Mouse (Mus musculus) layer of hippocampus, adult 9-10 months (tissue): ENCODE results near the gene Snx25.

Experiments
- DNase-seq: peaks from one replicate; pipeline ENCODE4 v3.0.0; 2022; ENCODE audit warnings: low spot score

The Snx25 gene

DNA sequence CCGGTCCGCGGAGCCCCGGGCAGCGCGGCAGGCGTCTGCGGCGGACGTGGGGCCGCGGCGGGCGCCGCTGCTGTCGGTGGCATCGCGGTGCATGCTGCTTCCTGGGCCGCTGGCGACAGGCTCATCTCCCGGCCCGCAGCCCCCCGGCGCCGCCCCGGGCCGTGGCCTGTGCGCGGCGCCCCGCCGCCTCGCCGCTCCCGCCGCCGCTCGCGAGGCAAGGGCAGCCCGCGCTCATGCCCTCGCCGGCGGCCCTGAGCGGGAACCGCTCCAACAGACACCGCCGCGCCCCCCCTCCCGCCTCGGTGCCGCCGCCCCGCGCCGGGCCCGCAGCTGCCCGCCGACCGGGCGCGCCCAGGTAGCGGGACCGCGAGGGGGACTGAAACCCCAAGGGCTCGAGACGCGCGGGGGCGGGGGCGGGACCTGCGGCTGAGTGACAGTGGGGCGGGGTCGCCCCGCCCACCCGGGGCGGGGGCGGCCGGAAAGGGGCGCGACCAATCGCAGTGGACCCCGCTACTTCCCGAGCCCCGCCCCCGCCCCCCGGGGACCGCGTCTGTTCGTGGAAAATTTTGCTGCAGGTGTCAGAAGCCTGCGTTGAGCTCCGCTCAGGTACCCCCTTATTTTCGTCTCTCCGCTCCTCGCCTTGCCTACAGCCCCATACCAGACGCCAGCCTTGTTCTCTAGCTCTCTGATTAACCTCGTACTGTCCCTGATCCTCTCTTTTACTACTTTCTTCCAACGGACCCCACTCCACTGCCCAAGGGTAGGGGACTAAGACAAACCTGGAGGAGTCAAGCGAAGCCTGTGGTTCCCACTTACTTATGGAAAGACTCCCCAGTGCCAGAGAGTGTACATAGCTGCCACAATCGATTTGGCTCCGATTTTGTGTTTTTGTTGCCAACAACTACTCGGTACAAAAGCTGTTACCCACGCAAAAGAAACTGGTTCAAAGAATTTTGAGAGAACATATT, at the start of gene Snx25:
Gene Snx25 (minus strand): TSS at position 96 of the 968 bp plus-strand sequence.
- DNase-seq: no peak

DNA sequence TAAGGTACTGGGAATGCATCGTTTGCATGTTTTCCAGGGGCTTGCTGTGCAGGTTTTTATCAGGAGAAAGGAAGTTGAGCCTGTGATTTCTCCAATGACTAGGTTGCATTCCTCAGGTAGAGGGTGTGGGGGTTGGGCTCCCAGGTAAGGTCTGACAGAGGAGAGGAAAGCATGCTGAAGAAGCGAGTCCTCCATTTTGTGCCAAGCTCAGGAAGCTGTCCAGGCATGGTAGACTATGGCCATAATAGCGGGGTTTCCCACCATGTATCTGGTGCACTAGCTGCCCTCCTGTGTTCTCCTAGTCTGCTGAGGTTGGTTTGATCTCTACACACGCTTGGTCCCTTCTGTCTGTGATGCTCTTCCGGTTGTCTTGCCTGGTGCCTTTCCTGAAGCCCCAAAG, 45.7 kb upstream of the Snx25 start:
- no peak for DNase-seq

DNA sequence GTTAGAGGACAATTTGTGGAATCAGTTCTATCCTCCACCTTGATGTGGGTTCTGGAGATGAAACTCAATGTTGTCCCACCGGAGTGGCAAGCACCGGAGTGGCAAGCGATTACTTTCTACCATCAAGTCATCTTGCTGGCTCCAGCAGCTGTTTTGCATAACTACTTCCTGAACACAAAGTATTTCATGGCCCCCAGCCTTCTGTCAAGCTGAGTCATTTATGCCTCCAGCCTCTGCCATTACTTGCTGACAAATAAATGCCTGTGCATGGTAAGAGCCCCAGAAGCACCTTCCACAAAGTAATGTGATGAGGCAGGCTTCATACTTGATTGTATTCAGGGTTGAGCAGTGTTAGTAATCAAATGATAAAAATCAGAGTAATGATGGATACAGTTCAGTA, 44.9 kb upstream of the Snx25 start:
- no peak for DNase-seq

DNA sequence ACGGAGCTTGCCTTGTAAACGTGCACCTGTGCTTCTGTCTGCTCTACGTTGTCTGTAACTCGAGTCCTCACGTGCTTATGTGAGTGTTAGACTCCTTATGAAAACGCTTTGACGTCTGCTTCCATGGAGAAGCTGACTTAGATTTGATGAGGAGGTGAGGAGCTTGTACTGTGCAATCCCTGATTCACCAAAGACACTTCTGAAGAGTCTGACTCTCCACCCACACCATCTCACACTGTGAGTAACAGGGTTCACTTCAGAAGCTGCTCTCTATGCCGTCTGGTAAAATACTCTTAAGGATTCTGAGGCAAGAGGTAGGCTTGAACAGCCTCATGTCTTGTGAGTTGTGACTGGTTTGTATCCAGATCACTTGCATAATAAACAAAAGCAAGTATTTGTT, 41.1 kb upstream of the Snx25 start:
- no peak for DNase-seq

DNA sequence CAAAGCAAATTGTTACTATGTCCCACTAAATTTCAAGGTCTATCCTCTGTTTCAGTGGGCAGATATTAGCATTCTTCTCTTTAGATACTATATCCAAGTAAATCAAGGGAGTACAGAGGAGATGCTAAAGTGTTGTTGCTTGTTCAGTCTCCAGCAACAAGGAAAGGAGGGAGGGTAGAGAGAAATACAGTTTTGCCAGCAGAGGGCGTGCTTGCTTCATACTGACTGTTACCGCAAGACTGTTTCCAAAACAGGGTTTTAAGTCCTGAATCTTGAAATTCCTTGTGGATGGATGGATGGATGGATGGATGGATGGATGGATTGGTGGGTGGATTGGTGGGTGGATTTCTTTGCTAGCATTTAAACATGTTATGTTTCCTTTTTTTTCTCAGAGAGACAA, 33.4 kb upstream of the Snx25 start:
- no peak for DNase-seq

DNA sequence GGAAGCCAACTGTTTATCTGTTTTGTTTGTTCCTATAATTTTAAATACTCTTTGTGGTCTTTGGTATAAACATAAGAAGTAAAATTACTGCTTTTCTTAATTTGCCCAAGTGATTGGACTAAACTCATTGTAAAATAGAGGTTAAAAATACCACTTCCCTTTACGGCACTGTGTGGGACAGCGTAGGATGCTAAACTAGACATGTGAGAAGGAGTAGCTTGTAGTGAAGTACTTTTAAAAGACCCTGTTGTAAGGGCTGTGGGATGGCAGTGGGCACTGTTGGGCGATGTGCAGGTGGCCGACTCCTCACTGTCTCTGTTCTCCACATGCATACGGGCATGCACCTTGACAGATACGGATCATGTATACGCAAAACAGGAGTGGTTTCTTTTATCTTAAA, 28.2 kb upstream of the Snx25 start:
- DNase-seq: no peak

DNA sequence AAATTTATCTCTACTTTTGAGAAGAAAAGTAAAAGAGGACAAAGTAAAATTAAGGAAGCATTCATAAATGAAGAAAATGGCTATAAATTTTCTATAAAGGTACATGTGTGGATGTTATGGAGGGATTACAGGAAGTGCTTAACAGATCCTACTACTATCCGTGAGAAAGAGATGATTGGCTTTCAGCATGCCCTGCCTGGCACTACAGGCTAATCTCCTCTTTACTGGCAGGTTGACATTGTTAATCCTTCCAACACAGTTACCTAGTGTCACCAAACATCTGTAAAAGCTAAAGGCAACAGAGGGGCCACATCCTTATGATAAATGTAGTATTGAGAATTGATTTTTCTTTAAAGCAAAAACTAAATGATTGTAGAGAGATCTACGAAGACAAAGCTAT, 21.7 kb upstream of the Snx25 start:
- no peak for DNase-seq

DNA sequence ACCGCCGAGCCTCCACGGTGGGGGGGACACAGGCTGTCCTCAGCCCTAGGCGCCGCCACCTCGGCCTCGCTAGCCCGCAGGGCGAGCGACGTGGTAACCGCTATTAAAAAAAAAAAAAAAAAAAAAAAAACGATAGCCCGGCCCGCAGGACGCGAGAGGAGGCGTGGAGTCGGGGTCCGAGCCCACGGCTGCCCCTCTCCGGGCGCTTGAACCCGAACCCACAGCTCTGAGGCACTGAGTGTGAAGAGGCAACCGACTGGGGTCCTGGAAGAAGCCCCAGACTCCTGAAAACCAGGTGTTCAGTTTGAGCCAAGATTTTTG, 11.9 kb upstream of the Snx25 start:
- DNase-seq: no peak

DNA sequence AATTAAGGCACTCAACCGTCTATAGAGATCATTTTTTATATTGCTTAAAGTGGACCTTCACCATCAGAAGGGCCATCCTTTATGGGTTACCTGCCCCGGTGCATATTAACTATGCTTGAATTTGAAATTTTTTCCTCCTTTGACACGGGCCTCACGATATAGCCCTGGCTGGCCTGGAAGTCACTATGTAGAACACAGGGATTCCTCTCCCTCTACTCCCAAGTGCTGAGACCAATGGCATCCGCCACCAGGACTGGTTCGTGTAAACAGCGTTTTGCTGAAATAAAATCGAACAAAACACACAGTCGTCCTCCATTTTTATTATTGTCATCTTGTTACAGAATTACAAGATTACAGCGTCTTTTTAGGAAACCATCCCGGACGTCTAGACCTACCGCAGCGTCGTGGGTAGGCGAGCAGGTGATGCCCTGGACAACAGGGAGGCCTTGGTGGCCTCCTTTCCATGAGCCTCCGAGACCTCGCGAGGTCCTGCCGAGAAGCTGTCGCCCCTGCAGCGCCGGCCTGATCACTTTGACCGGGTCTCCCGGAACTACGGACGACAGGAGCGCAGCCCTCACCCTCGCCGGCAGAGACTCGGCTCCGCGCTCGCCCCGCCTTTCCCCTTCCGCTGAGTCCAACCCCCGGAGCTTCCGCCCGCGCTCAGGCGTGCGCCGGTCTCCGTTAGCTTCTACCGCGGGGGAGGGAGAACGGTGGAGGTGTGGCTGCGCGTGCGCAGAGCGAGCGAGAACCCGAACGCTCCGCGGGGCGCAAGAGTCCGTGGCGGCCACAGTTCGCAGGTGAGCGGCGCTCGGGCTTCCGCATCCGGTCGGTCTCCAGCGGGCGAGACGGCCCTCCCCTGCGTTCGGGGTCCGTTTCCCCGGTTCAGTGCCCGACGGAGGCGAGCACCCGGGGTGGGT, 11.3 kb upstream of the Snx25 start:
- peak; percentile 81 for DNase-seq

DNA sequence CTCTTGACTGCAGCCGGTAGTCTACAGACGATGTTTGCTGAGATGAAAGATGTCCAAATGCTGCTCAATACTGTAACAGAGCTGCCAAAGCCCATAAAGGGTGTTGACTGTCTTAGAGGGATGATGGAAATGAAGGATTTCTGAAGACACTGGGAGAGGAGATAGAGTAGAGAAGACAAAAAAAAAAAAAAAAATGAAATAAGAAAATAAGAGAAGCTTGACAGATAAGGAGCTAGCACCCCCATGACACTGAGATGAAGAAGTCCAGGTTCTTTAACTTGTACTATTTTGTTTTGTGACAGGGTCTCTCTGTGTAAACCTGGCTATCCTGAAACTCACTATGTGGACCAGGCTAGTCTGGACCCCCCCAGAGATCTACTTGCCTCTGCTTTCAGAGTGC, 1.1 kb upstream of the Snx25 start:
- no peak for DNase-seq

DNA sequence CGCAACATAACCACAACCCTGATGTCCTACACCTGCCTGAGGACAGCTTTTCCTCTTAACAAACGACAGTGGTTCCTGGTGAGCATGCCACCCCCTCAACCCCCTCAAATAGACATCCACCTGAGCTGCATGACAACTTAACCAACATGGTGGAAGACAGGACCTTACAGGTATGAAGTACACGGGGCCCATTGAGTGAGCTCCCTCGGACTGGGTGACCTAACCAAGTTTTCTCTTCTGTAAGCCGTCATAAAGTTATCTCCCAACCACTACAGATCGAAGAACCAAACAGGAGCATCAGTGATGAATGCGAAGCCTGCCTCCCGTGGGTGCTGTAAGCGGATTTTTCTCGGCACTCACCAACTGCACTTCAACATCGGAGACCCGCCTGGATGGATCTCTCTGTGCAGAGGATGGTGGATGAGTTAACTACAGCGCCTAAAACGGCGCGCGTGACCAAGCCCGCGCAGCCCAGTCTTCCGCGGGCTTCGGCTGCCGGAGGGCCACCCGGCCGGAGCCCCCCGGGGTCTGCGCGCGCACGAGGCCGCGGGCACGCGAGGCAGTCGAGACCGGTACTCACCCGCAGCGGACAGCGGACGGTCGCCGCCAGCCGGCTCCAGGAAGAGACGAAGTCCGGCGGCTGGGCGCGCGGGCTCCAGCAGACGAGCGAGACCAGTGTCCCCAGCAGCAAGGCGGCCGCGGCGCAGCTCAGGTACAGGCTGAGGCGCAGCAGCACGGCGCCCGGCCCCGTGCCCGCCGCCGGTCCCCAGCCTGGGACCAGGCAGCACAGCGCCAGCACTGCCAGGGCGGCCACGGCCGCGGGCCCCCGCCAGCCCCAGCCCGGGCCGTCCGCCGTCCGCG, 527 bp downstream of the Snx25 start, which contains the start of gene Cfap97:
Gene Cfap97 (plus strand): TSS at position 570 of the 861 bp plus-strand sequence.
- no peak for DNase-seq

DNA sequence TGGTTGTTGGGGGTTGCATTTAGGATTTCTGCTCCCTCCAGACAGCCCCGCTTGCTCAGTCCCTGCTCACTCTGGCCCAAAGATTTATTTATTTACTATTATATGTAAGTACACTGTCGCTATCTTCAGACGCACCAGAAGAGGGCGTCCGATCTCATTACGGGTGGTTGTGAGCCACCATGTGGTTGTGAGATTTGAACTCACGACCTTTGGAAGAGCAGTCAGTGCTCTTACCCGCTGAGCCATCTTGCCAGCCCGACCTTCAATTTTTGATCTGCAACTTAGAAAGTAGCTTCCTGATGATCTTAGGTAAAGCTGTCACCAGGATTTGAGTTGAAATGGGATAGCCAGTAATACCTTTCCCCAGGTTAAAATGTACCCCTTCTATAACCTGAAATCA, 2.2 kb downstream of the Snx25 start:
- no peak for DNase-seq

DNA sequence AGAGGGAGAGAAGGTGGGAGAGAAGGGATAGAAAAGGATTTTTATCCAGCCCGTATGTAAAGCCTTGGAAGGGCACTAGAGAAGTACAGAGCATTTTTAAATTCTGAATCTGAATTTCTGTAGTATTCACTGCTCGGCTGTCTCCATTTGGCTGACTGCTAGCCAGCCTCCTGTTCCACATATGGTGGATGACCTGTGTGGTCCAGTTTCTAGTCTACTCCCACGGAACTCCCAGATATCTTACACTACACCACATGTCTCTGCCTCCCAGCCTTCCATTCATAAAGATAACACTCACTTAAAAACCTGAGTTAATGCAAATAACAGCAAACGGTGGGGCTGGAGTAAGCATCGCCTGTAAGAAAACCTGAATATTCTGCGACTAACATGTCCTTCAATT, 2.7 kb downstream of the Snx25 start:
- no peak for DNase-seq

DNA sequence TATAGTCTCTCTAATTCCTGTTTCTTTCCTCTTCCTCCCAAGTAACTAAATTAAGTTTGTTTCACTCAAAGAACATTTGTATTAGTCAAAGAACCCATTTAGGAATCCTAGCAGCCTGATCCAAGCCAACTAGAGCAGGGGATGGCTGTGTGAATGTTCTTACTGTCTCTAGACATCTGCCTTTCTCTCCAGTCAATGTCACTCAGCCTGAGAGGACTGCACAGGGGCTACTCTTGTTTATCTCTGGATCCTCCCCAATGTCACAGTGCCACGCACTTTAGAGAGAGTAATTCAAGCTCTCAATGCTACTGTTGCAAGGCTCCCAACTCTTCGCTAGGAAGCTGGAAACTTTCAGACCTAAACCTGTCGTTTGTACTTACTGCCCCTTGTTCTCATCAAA, 5.8 kb downstream of the Snx25 start:
- DNase-seq: no peak

DNA sequence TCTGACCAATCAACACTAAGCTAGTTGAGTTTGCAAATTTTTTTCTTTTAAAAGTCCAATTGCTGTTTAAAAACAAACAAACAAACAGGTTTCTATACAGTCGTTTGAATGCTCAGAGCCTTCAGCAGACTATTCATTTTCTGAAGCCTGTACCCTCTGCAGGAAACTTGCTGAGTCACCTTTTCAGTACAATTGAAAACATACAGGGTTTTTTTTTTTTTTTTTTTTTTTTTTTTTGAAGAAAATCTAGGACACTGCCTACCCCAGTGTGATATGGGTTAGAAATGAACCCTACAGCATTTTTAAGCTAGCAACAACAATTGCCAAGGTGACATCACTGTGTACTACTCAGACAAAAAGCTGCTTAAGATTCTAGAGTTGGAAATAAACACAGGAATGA, 8.0 kb downstream of the Snx25 start:
- DNase-seq: no peak

DNA sequence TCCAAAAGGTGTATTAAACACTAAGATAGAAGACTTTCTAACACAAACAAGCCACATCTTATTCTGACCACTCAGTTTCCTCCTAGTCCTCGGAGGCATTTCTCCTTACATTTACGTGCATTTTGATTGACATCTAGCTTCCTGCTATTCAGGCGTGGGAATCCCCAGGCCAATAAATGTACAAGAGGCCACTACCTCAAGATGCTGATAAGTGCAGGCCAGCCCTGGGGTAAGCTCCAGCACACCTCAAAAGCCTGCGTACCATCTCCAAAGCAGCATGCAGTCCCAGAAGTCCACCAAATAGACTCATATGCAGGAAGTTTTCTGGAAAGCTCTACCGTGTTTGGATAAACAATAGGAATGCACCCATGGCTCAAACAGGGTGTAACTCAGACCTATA, 8.5 kb downstream of the Snx25 start:
- DNase-seq: no peak

DNA sequence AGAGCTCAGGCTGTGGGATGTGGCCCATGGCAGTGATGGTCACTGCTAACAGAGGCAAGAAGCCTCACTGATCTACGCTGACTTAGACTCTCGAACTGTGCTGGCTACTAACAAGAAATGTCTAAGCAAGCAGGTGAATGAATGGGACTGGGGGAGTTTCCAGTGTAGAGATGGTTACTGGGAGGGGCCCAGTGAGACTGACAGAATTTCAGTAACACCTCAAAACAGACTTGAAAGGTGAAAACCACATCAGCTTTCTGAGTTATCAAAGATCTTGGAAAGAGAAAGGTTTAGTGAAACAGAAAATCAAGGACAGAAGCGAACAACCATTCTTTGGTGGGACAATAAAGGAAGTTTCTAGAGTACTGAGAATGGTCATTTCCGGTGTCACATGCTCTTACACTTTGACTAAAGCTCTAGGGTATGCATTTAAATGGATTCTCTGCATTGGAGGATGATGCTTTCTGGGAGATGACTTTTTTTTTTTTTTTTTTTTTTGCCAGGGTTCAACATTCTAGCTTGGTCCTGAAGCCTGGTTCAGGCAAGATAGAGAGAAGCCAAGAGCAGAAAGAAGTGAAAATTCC, 9.4 kb downstream of the Snx25 start:
- no peak for DNase-seq

DNA sequence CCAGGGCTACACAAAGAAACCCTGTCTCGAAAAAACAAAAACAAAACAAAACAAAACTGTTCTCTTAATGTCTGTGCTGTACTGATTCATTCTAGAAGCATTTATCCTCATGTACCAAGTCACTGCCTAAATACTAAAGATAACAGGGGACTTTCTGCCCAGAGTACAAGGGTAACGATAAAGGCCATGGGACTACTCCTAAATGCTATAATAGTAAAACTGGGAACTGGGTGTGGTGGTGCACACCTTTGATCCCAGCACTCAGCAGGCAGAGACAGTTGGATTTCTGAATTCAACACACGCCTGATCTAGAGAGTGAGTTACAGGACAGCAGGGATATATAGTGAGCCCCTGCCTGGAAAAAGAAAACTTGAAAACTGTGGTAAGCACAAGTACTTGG, 10.3 kb downstream of the Snx25 start:
- DNase-seq: no peak

DNA sequence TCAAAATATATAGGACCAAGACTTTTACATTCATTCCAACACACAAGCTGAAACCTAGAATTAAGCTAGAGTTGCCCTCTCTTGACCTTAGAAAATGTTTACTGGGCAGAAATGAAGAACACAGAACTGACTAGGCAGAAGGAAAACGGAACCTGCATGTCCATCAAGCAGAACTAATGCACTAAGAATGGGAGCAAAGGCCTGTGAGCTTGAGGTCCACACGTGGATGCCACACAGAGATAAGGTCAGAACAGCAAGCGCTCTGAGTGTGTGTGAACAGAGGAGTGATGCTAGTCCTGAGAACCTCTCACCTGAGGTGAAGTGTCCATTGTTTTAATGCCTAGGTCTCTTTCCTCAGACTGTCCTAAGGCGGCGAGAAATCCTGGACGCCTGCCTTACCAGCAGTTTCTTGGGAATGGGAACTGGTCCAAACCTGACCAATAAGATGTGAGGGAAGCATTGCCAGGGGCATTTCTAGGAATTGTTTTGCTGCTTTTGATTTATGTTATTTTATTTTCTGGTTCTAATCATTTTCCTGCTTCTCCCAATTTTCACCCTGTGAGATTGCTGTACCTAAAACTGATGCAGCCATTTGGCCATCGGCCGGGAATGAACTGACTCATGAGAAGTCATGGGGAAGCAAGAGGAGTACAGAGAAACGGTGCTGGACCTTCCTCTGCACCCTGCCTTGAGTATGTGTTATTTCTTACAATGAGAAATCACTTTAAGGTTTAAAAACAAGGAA, 11.4 kb downstream of the Snx25 start:
- DNase-seq: no peak

DNA sequence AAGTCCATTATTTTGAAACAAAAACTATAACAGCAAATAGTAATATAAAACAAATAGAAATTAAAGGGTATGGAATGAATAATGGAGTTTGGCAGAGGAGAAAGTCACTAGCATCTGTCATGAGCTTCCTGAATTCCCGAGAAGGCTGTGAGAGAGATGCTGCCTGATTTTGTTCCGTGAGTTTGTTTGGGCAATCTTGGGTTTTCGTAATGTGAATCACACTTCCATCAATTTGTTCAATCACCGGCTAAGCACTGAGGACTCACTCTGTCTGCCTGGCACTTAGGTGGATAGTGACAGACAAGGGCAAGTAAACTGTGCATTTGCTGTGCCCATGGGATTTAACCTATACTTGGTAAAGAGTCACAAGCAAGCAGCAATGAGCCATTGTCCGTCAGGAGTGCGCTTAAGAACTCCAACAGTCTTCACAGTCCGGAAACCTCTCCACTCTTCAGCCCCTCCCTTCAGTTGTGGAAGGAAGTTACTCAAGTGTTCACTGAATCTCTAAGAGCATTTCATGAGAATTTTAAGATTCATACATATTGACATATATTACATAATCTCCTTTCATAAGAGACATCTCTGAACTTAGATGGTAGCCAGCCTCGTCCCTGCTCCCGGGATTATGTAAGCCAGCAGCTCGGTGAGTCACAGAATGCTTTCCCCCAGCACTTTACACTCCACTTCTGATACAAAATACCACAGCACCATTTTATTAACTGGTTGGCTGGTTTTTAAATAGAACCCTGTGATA, 13.9 kb downstream of the Snx25 start:
- no peak for DNase-seq
